Mouse (Mus musculus) layer of hippocampus, adult 2 months (tissue): ENCODE results near the gene Arhgap35. TPM values are rescaled to one million over a fixed set of nuclear protein-coding genes. Genes with fewer than 3 reads are reported as not detected.

ENCODE experiments used
- DNase-seq, 2 experiments: peaks; one replicate each; pipeline ENCODE4 v3.0.0; 2022; ENCODE audit warnings: low spot score in 2 of 2
- H3K27ac ChIP-seq: fragments of 200-600 bp; 2 replicates; pipeline ENCODE4 v1.8.1; 2022
- H3K4me3 ChIP-seq: fragments of 200-600 bp; 2 replicates; pipeline ENCODE4 v1.8.1; 2022; ENCODE audit warnings: mild to moderate bottlenecking
- CTCF ChIP-seq: fragments of 200-600 bp; conservative IDR thresholded peaks from 2 replicates; pipeline ENCODE4 v1.8.1; 2022; ENCODE audit warnings: antibody characterized with exemption, mild to moderate bottlenecking, moderate library complexity
- total RNA-seq, 2 experiments: library from RNA; stranded (reverse); gene quantifications; 2 replicates each; pipeline ENCODE4 v1.2.3; 2021

Gene Arhgap35
- total RNA-seq, 2 experiments from 2014 or later = 124 to 128 TPM

DNA sequence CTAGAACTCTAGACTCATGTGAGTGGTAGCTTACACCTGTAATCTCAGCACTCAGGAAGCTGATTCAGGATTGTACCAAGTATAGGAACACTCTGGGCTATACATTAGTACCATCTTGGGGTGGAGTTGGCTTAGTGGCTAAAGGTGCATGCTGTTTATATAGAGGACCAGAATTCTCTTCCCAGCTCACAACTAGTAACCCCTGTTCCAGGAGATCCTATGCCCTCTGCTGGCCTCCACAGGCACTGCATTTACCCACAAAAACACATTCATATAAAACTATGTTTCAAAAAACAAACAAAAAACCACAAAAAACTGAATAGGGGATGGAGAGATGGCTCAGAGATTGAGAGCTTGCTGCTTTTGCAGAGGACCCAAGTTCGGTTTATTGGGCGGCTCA lies 121.4 kb downstream of the Arhgap35 start:
- DNase-seq = peak in 1 of 2 experiments; percentile 52
- Histone ChIP-seq H3K27ac (no peak overlapping the region), H3K4me3 (no peak overlapping the region)
- TF ChIP-seq CTCF = peak; percentile 88

DNA sequence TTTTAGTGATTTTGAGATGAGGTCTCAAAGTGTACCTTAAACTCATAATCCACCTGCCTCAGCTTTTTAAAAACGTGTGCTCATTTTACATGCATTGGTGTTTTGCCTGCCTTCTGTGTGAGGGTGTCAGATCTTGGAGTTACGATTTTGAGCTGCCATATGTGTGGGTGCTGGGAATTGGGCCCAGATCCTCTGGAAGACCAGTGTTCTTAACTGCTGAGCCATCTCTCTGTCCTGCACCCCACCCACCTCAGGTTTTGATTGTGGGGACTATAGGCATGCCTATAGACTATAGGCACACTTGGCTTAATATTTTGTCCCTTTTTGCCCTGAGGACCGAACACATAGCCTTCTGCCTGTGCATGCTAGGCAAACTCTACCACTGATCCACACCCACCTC lies 122.6 kb downstream of the Arhgap35 start:
- no peak overlapping the region for H3K4me3 ChIP-seq
- H3K27ac ChIP-seq = no peak overlapping the region
- no peak for DNase-seq
- TF ChIP-seq CTCF = no peak

DNA sequence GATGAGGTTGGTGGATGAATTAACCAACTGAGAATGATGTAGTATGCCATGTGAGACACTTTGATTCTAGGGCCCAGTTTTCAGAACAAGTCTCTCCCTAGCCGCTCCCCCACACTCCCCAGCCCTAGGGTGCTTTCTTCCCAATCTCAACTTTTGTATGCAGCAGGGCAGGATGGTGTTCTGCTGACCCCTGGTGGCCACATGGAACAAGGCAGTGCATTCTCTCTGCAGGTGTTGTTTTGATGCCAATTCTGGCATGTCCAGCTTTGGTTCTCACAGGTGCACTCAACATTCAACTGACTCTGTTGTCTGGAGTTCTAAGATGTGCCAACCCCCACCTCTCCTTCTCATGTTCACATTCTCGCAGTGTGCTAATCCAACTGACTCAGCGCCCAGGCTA lies 123.0 kb downstream of the Arhgap35 start:
- Histone ChIP-seq H3K4me3 (no peak overlapping the region), H3K27ac (no peak overlapping the region)
- peak; percentile 98 for TF ChIP-seq CTCF
- peak; percentile 66 to 69 for DNase-seq

- peak in 1 of 2 experiments; percentile 46 for DNase-seq
- Histone ChIP-seq H3K27ac (no peak overlapping the region), H3K4me3 (no peak overlapping the region)
- peak; percentile 75 for TF ChIP-seq CTCF
Observed at GRCm38 (mm10) chr7:16489948-16490347, 124.8 kb downstream of the Arhgap35 start.

- TF ChIP-seq CTCF = no peak
- no peak overlapping the region for H3K27ac ChIP-seq
Observed at GRCm38 (mm10) chr7:16488816-16489215, 126.0 kb downstream of the Arhgap35 start.

DNA sequence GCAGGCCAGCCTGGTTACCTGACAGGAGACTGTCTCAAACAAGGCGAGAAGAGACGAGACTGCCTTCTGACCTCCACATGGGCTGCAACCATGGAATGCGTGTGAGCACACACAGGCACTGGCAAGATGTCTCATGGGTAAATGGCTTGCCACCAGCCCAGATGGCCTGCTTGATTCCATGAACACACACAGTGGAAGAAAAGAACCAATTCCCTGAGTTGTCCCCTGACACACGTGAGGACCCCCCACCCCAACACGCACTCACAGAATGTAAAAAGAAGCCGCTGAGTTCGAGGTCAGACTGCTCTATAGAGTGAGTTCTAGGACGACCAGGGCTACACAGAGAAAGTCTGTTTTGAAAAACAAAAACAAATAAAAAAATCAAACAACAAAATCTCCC lies 137.2 kb downstream of the Arhgap35 start, which contains the start of gene Npas1:
Gene Npas1, minus strand, starts transcription at position 101 of the 400 bp plus-strand sequence.
- no peak for TF ChIP-seq CTCF
- Histone ChIP-seq H3K4me3 (peak within 1 kb of the TSS; percentile 33; the same call in 1 of the 2 replicates), H3K27ac (no peak within 1 kb of the TSS)
- DNase-seq = no peak

More at GRCm38 (mm10) chr7:16488816-16489215, 126.0 kb downstream of the Arhgap35 start:
- H3K4me3 ChIP-seq = no peak overlapping the region
- no peak for DNase-seq

DNA sequence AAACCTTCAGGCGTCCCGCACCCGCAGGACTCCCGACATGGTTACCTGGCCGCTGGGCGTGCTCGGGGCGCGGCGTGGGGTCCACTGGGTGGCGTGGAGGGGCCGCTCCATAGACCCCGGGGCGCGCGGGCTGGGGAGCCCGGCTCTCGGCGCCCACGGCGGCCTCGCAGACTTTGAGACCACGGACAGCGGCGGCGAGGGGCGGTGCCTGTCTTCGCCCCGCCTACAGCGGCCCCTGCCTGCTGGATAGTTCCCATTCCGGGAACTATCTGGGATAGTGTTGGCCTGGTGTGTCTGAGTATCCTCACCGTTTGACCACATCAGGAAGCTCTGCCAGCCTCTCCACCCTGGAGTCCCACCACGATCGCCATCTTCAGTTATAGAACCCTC lies 138.2 kb downstream of the Arhgap35 start:
- Histone ChIP-seq H3K4me3 (peak overlapping the region; percentile 33; the same call in 1 of the 2 replicates), H3K27ac (no peak overlapping the region)
- DNase-seq = no peak
- no peak for TF ChIP-seq CTCF

DNA sequence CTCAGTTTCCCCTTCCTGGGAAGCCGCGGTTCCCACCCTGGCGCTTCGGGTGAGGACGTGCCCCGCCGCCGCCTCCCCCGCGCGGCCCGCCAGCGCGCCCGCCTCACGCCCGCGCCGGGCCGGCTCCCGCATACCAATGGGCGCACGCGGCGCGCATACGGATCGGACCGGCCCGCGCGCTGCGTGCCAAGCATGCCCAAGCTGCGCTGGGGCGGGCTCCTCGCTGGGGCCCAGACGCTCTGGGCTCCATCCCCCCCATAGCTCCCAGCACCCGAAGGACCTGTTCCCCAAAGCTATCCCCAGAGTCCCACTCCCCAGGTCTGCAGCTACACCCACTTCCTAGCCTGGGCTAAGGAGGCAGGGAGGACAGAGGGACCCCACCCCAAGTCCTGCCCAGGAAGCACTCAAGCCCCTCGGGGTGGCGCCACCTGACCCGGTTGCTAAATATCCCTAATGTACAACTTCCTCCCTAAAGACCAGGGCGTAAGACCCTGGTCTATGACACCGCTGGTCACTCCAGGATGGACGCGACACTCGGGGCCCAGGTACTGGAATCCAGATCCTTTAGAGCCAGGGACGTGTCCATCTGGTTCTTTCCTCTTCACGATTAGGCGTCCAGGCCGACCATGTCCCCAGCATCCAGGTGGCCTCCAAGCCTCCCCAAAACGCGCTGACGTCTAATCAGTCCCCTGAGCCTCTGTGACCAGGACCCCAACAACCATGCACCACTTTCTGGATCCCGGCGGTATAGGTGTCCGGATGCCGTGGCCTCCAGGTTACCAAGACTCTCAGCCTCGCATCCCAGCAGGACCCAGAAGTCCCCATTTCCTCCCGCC lies 138.8 kb downstream of the Arhgap35 start:
- TF ChIP-seq CTCF = no peak
- Histone ChIP-seq H3K4me3 (peak overlapping the region; percentile 33; the same call in 1 of the 2 replicates), H3K27ac (no peak overlapping the region)
- DNase-seq = no peak

GRCm38 (mm10) chr7:16475321-16475720 lies 139.5 kb downstream of the Arhgap35 start:
- no peak for DNase-seq

DNA sequence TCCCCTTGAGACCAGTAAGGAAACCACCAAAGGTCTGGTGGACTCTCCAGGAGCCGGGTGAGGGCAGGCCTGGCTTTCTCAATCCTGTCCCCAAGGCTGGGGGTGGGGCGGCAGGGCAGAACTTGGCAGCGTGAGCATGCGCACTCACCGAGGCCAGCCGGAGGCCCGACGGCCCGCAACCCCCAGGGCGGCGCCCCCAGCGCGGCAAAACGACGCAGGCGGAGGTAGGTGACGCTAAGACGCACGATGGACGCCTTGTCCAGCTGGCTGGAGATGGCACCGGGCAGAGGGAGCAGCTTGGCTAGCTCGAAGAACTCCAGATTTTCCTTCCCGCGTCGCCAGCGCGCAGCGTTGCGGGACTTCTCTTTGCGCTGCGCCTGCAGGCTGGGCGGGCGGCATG lies 140.3 kb downstream of the Arhgap35 start:
- no peak for TF ChIP-seq CTCF
- Histone ChIP-seq H3K27ac (no peak overlapping the region), H3K4me3 (peak overlapping the region; percentile 23; the same call in 1 of the 2 replicates)
- no peak for DNase-seq

More at GRCm38 (mm10) chr7:16475321-16475720, 139.5 kb downstream of the Arhgap35 start:
- no peak for TF ChIP-seq CTCF
- H3K27ac ChIP-seq = no peak overlapping the region
- peak overlapping the region; percentile 18; the same call in 1 of the 2 replicates for H3K4me3 ChIP-seq

DNA sequence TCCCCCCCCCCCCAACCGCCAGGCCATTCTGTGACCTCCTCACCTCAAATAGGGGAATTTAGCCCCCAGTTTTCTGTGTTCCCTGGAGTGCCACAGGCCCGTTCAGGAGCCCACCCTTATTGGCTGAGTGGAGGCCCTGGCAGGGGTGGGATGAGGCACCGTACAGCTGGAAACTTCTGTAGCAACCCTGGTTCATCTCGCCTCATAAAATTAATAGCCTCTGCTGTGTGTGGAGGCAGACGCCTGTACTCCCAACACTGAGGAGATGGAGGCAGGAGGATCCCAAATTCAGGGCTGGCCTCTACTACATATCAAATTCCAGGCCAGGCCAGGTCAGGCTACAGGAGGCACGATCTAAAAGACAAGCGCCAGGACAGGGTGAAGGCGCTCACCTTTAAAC lies 140.9 kb downstream of the Arhgap35 start:
- Histone ChIP-seq H3K27ac (no peak overlapping the region), H3K4me3 (no peak overlapping the region)
- DNase-seq = no peak
- TF ChIP-seq CTCF = no peak

DNA sequence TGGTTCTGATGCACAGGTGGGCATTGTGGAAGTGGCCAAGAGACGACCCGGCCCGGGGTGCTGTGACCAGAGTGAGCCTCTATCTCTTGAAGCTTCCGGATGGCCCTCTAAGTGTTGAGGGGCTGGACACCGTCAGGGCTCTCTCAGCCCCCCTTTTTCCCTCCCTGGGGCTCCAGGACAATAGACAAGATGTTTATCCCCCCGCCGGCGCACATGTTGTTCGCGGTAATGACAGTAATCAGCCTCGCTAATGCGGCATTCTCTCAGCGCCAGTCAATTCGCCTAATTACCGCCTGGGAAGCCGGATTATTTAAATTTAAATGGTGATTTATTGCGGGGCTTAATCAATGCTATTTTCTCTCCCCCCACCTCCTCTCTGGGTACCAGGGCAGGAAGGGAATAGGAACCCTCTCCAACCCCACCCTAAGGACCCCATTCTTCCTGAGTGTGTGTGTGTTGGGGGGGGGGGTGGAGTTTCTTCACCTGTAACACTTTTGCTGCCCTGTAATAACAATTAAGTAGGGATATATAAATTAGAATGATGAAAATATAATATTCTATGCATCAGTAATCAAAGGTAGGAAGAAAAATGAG lies 142.6 kb downstream of the Arhgap35 start:
- DNase-seq = no peak
- H3K4me3 ChIP-seq = no peak overlapping the region
- TF ChIP-seq CTCF = no peak
- H3K27ac ChIP-seq = no peak overlapping the region

- peak; percentile 69 for TF ChIP-seq CTCF
- DNase-seq = no peak
- Histone ChIP-seq H3K27ac (no peak overlapping the region), H3K4me3 (no peak overlapping the region)
Observed at GRCm38 (mm10) chr7:16471549-16471948, 143.2 kb downstream of the Arhgap35 start.
